Mouse (Mus musculus) embryonic facial prominence, embryonic 14.5 days (tissue): ENCODE data around the gene Olfr1443. TPM values are rescaled to one million over a fixed set of nuclear protein-coding genes. Genes with fewer than 3 reads are reported as not detected.

ENCODE experiments used
- ATAC-seq: fragments of 200-750 bp; cut with Nextera tagmentation; 2 replicates; pipeline ENCODE4 v1.8.0; 2017; ENCODE audit warnings: low read depth, moderate number of reproducible peaks, moderate TSS enrichment
- DNase-seq: peaks from one replicate; pipeline ENCODE4 v3.0.0-alpha.2; 2015; ENCODE audit warnings: low spot score
- H3K27ac ChIP-seq: fragments of 300-500 bp; sonication (generic); replicated peaks from 2 replicates; pipeline ENCODE4 v1.5.1; 2014; ENCODE audit warnings: low read depth, mild to moderate bottlenecking, low read length, moderate library complexity
- H3K27me3 ChIP-seq: fragments of 300-500 bp; sonication (generic); replicated peaks from 2 replicates; pipeline ENCODE4 v1.6.1; 2014; ENCODE audit warnings: low read length; ENCODE audit not compliant: control insufficient read depth, insufficient read depth
- H3K36me3 ChIP-seq: fragments of 300-500 bp; sonication (generic); 2 replicates; pipeline ENCODE4 v1.6.1; 2014; ENCODE audit warnings: low read length, mixed read lengths; ENCODE audit not compliant: control insufficient read depth, insufficient read depth
- H3K4me1 ChIP-seq: fragments of 300-500 bp; sonication (generic); 2 replicates; pipeline ENCODE4 v1.6.1; 2014; ENCODE audit warnings: antibody characterized with exemption, low read length; ENCODE audit not compliant: control insufficient read depth, insufficient read depth
- H3K4me2 ChIP-seq: fragments of 300-500 bp; sonication (generic); 2 replicates; pipeline ENCODE4 v1.6.1; 2014; ENCODE audit warnings: low read depth, mild to moderate bottlenecking, low read length, moderate library complexity, mixed read lengths
- H3K4me3 ChIP-seq: fragments of 300-500 bp; sonication (generic); 2 replicates; pipeline ENCODE4 v1.5.1; 2014; ENCODE audit warnings: low read depth, mild to moderate bottlenecking, low read length
- H3K9ac ChIP-seq: fragments of 300-500 bp; sonication (generic); 2 replicates; pipeline ENCODE4 v1.6.1; 2014; ENCODE audit warnings: low read depth, mild to moderate bottlenecking, low read length, moderate library complexity, mixed read lengths
- H3K9me3 ChIP-seq: fragments of 300-500 bp; sonication (generic); 2 replicates; pipeline ENCODE4 v1.6.1; 2016; ENCODE audit warnings: low read length; ENCODE audit not compliant: control insufficient read depth
- WGBS: fragments of 180-500 bp; shearing (Covaris S2); extraction: QIAGEN DNeasy Blood & Tissue Kit; methylation state at CpG from one replicate; pipeline ENCODE4 v1.1.7; 2014; 5-methylcytosine and 5-hydroxymethylcytosine counted together
- polyA plus RNA-seq: library from polyadenylated mRNA; unstranded; fragments of >200 nt; fragmentation: Nextera tagmentation; extraction: Ambion mirVana; gene quantifications from 2 replicates; pipeline ENCODE4 v1.2.1, GENCODE M21; 2014

Olfr1443 gene
- polyA plus RNA-seq, 1 experiment from 2014 or later, result not detected

GRCm38 (mm10) chr19:12670139-12670538 is 7.8 kb upstream of the Olfr1443 start, which contains the start of gene Olfr1442:
Gene Olfr1442 (plus strand): TSS chr19:12670439.
- H3K27me3 ChIP-seq, result no peaks in the 10 kb centered on the region
- no peak within 1 kb of the TSS for H3K4me2 ChIP-seq
- DNase-seq, result no peak
- ATAC-seq, result no peak
- no peak within 1 kb of the TSS for H3K27ac ChIP-seq
- H3K36me3 ChIP-seq, result no peaks in the 10 kb centered on the region
- no peaks in the 10 kb centered on the region for H3K4me1 ChIP-seq
- H3K9me3 ChIP-seq, result no peaks in the 10 kb centered on the region
- no peak within 1 kb of the TSS for H3K4me3 ChIP-seq
- no peak within 1 kb of the TSS for H3K9ac ChIP-seq

- Histone ChIP-seq H3K4me2 (no peak overlapping the region), H3K4me3 (no peak overlapping the region), H3K9me3 (no peaks in the 10 kb centered on the region), H3K27ac (no peak overlapping the region), H3K9ac (no peak overlapping the region), H3K36me3 (no peaks in the 10 kb centered on the region), H3K27me3 (no peaks in the 10 kb centered on the region), H3K4me1 (no peaks in the 10 kb centered on the region)
- DNase-seq, result no peak
- no peak for ATAC-seq
- 87% methylated on average over 4 of the region's 4 CpGs for WGBS
These were observed 6.9 kb upstream of the Olfr1443 start for GRCm38 (mm10) chr19:12671051-12671450.

- no peak for ATAC-seq
- Histone ChIP-seq H3K9ac (no peak overlapping the region), H3K9me3 (no peaks in the 10 kb centered on the region), H3K27me3 (no peaks in the 10 kb centered on the region), H3K4me1 (no peaks in the 10 kb centered on the region), H3K27ac (no peak overlapping the region), H3K36me3 (no peaks in the 10 kb centered on the region), H3K4me3 (no peak overlapping the region), H3K4me2 (no peak overlapping the region)
- no peak for DNase-seq
These were observed 6.7 kb downstream of the Olfr1443 start for GRCm38 (mm10) chr19:12684638-12685037.

- no peak overlapping the region for H3K4me2 ChIP-seq
- no peaks in the 10 kb centered on the region for H3K9me3 ChIP-seq
- H3K4me1 ChIP-seq, result no peaks in the 10 kb centered on the region
- no peak overlapping the region for H3K4me3 ChIP-seq
- no peaks in the 10 kb centered on the region for H3K27me3 ChIP-seq
- H3K27ac ChIP-seq, result no peak overlapping the region
- H3K36me3 ChIP-seq, result no peaks in the 10 kb centered on the region
- no peak for ATAC-seq
- H3K9ac ChIP-seq, result no peak overlapping the region
- DNase-seq, result no peak
These were observed 7.3 kb downstream of the Olfr1443 start for GRCm38 (mm10) chr19:12685231-12685630.

GRCm38 (mm10) chr19:12695590-12695989 is 17.7 kb downstream of the Olfr1443 start, which contains the start of gene Keg1:
Gene Keg1 (plus strand): TSS chr19:12695786.
- Histone ChIP-seq H3K4me1 (no peaks in the 10 kb centered on the region), H3K9ac (no peak within 1 kb of the TSS), H3K4me3 (no peak within 1 kb of the TSS), H3K4me2 (no peak within 1 kb of the TSS), H3K36me3 (no peaks in the 10 kb centered on the region), H3K9me3 (no peaks in the 10 kb centered on the region), H3K27ac (no peak within 1 kb of the TSS), H3K27me3 (no peaks in the 10 kb centered on the region)
- WGBS, result 84% methylated on average over 3 of the region's 3 CpGs
- ATAC-seq, result no peak
- no peak for DNase-seq

- Histone ChIP-seq H3K9me3 (no peaks in the 10 kb centered on the region), H3K4me3 (no peak overlapping the region), H3K36me3 (no peaks in the 10 kb centered on the region), H3K27ac (no peak overlapping the region), H3K4me2 (no peak overlapping the region), H3K9ac (no peak overlapping the region), H3K4me1 (no peaks in the 10 kb centered on the region), H3K27me3 (no peaks in the 10 kb centered on the region)
- ATAC-seq, result no peak
- no peak for DNase-seq
These were observed 18.3 kb downstream of the Olfr1443 start for GRCm38 (mm10) chr19:12696221-12696620.

GRCm38 (mm10) chr19:12708458-12708857 is 30.5 kb downstream of the Olfr1443 start:
- WGBS, result 71% methylated on average over 2 of the region's 2 CpGs
- Histone ChIP-seq H3K27me3 (no peaks in the 10 kb centered on the region), H3K9me3 (no peaks in the 10 kb centered on the region), H3K27ac (no peak overlapping the region), H3K9ac (no peak overlapping the region), H3K4me3 (no peak overlapping the region), H3K36me3 (no peaks in the 10 kb centered on the region), H3K4me1 (no peaks in the 10 kb centered on the region), H3K4me2 (no peak overlapping the region)
- ATAC-seq (no peak), DNase-seq (no peak)

GRCm38 (mm10) chr19:12708986-12709385 is 31.1 kb downstream of the Olfr1443 start:
- no peak overlapping the region for H3K27ac ChIP-seq
- DNase-seq (no peak), ATAC-seq (no peak)
- no peaks in the 10 kb centered on the region for H3K9me3 ChIP-seq
- H3K4me3 ChIP-seq, result no peak overlapping the region
- no peaks in the 10 kb centered on the region for H3K4me1 ChIP-seq
- no peak overlapping the region for H3K4me2 ChIP-seq
- H3K9ac ChIP-seq, result no peak overlapping the region
- H3K27me3 ChIP-seq, result no peaks in the 10 kb centered on the region
- no peaks in the 10 kb centered on the region for H3K36me3 ChIP-seq

GRCm38 (mm10) chr19:12719189-12719588 is 41.3 kb downstream of the Olfr1443 start:
- Histone ChIP-seq H3K4me1 (no peaks in the 10 kb centered on the region), H3K27ac (no peak overlapping the region), H3K36me3 (no peaks in the 10 kb centered on the region), H3K9me3 (no peaks in the 10 kb centered on the region), H3K4me3 (no peak overlapping the region), H3K27me3 (no peaks in the 10 kb centered on the region), H3K9ac (no peak overlapping the region), H3K4me2 (no peak overlapping the region)
- DNase-seq (no peak), ATAC-seq (no peak)
- 82% methylated on average over 6 of the region's 6 CpGs for WGBS
